Mouse (Mus musculus): ENCODE measurements at regions not wholly inside any gene's neighbourhood (a gene's known extent, or its start where the extent isn't known, plus 50 kb on each side); places are given as distances from the start of the nearest gene placed in this dataset.

DNA sequence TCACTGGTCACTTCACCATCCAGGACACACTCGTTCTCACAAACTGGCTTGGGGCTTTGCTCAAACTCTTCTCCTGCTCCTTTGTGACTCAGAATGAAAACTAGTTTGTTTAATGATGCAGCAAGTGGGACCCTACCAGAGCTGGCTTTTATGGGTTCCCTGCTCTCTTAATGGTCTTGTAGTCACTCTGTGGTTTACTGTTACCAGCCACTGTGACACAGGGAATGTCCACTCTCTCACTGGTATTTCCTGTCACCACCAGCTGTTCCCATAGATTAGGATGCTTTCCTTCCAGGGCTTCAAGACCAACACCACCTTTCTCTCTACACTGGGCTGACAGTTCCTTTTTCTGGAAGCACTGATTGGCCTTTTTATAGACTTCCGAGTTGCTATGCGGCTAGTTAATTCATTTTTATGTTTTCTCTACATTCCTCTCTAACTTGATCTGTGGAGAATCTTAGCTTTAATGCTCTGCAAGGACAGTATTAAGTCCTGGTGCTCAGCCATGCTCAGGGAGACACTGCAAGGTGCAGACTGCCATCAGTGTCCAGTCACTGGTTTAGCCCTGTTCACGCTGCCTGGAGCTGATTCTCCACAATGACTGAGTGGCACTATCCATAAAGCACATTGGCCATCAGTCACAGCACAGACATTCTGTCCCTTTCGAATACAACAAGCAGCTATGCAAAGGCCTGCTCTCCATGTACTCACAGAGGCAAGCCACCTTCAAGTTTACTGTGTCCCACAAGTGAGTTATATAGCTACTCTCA lies 149.2 kb upstream of the Klf14 start:
- Histone ChIP-seq H3K4me2 (ENCODE audit: low read length) (no peak overlapping the region), H3K9ac (ENCODE audit: low read length) (no peak overlapping the region), H3K27me3 (ENCODE audit: control insufficient read depth, insufficient read depth, low read length) (no peaks in the 10 kb centered on the region), H3K9me3 (ENCODE audit: control insufficient read depth, low read length) (peaks cover 9% of the 10 kb centered on the region), H3K36me3 (ENCODE audit: control insufficient read depth, insufficient read depth, low read length) (no peaks in the 10 kb centered on the region), H3K27ac (replicated peaks in 1 of 2; ENCODE audit: control insufficient read depth in 1 of 2, insufficient read depth in 1 of 2, low read depth in 2 of 2, low read length in 2 of 2) (0 out of 4 replicates have a peak overlapping the region, but pooled peaks of 1 of the 2 experiments have one; percentile 5), H3K4me1 (ENCODE audit: control insufficient read depth in 2 of 2, insufficient read depth in 2 of 2, low read length in 2 of 2) (peaks cover 15 to 28% of the 10 kb centered on the region in 2 experiments), H3K4me3 (ENCODE audit: control insufficient read depth in 1 of 2, insufficient read depth in 1 of 2, low read depth in 1 of 2, low read length in 2 of 2) (no peak overlapping the region)
- ATAC-seq (ENCODE audit: insufficient number of reproducible peaks, insufficient read depth, low FRiP score, low read depth): no peak
- 45% methylated on average over 5 of the region's 5 CpGs for WGBS

DNA sequence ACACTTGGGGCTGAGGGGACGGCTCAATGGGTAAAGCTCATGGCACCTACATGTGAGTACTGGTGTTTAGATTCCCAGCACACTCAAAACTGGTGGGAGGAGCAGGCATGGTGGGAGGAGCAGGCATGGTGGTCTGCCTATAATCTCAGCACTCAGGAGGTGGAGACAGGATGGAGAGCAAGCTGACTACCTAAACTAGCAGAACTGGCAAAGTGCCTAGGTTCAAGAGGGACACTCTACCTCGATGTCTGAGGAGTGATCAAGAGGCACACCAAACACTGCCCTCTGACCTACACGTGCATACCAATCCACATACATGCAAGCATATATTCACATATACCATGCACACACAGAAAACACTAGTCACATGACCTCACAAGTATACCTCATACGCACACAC lies 150.7 kb upstream of the Klf14 start:
- WGBS: 73% methylated on average over 4 of the region's 4 CpGs

DNA sequence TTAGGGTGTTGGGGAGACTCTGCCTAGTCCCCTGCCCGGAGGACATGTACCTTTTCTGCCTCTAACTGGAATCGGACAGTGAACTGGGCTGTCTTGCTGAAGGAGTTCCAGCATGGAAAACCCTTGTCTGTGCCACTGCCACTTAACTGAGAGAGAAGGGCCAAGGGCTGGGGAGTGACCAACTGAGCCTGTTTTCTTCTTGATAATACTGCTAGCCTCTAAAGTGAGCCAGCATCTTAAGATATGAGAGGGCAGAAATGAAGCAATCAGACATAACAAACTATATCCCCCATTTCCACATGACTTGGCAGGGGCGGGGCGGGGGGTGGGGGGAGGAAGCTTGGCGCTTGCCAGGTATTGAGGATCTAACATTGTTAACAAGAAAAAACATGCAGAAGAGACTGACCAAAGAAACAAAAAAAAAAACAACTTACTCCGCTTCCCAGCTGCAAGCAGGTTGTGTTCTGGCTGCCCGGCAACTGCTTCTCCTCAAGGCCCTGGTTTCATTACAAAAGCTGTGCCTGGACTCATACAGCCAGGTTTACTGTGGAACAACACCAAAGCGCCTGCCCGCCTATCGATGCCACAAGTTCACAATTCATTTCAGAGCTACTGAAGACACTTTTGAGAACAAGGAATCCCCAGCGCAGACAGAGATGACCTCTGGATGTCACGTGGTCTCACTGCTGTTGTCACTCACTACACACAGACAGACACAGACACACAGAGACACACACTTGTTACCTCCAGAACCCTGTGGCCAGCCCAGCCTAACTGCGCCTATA lies 153.6 kb upstream of the Klf14 start:
- Histone ChIP-seq H3K36me3 (ENCODE audit: control insufficient read depth, insufficient read depth, low read length) (no peaks in the 10 kb centered on the region), H3K27ac (replicated peaks in 1 of 2; ENCODE audit: control insufficient read depth in 1 of 2, insufficient read depth in 1 of 2, low read depth in 2 of 2, low read length in 2 of 2) (peak overlapping the region in 1 of 2 experiments; percentile 49; a peak in 2 of 4 replicates), H3K27me3 (ENCODE audit: control insufficient read depth, insufficient read depth, low read length) (no peaks in the 10 kb centered on the region), H3K4me3 (ENCODE audit: control insufficient read depth in 1 of 2, insufficient read depth in 1 of 2, low read depth in 1 of 2, low read length in 2 of 2) (no peak overlapping the region), H3K4me2 (ENCODE audit: low read length) (no peak overlapping the region), H3K4me1 (ENCODE audit: control insufficient read depth in 2 of 2, insufficient read depth in 2 of 2, low read length in 2 of 2) (peaks cover 28 to 51% of the 10 kb centered on the region in 2 experiments), H3K9me3 (ENCODE audit: control insufficient read depth, low read length) (peaks cover 9% of the 10 kb centered on the region), H3K9ac (ENCODE audit: low read length) (no peak overlapping the region)
- WGBS: 69% methylated on average over 13 of the region's 13 CpGs
- no peak for ATAC-seq (ENCODE audit: insufficient number of reproducible peaks, insufficient read depth, low FRiP score, low read depth)

More for the DNA sequence above, 150.7 kb upstream of the Klf14 start:
- no peak overlapping the region for H3K4me3 ChIP-seq (ENCODE audit: control insufficient read depth in 1 of 2, insufficient read depth in 1 of 2, low read depth in 1 of 2, low read length in 2 of 2)
- H3K27me3 ChIP-seq (ENCODE audit: control insufficient read depth, insufficient read depth, low read length): no peaks in the 10 kb centered on the region
- no peak overlapping the region for H3K4me2 ChIP-seq (ENCODE audit: low read length)
- no peak overlapping the region for H3K9ac ChIP-seq (ENCODE audit: low read length)
- no peak for ATAC-seq (ENCODE audit: insufficient number of reproducible peaks, insufficient read depth, low FRiP score, low read depth)
- H3K36me3 ChIP-seq (ENCODE audit: control insufficient read depth, insufficient read depth, low read length): no peaks in the 10 kb centered on the region
- H3K4me1 ChIP-seq (ENCODE audit: control insufficient read depth in 2 of 2, insufficient read depth in 2 of 2, low read length in 2 of 2): peaks cover 23 to 39% of the 10 kb centered on the region in 2 experiments
- peaks cover 9% of the 10 kb centered on the region for H3K9me3 ChIP-seq (ENCODE audit: control insufficient read depth, low read length)
- no peak overlapping the region for H3K27ac ChIP-seq (replicated peaks in 1 of 2; ENCODE audit: control insufficient read depth in 1 of 2, insufficient read depth in 1 of 2, low read depth in 2 of 2, low read length in 2 of 2)

DNA sequence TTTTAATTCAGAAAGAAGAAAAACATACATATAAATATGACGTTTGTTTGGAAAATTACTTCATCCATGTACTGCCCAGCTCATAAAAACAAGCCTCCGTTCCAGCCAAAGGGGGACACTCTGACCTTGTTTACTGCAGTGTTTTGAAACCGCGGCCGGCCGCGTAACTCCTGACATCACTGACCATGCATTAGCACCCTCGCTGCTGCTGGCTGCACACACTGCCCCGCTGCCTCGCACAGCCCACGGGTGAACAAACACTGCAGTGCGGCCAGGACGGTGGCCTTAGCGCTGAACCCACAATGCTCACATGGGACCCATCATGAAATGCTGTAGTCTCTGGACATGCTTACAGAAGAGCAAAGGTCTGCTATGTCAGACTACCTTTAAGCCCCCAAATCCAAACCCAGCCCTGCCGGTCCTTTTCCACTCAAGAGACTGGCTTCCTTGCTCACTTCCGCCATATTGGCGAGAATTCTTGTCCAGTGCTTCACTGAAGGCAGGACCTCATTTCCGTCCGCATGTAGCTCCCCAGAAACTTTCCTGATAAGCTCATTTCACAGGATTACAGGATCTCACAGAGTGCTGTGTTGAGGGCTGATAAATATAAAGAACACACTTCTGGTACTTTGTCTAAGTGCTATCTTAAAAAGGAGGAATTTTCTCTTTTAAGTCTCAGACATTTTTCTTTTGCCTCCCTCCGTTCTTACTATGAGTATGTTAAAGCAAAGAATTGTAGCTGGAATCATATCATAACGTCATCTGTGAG lies 154.9 kb upstream of the Klf14 start:
- Histone ChIP-seq H3K4me3 (ENCODE audit: control insufficient read depth in 1 of 2, insufficient read depth in 1 of 2, low read depth in 1 of 2, low read length in 2 of 2) (no peak overlapping the region), H3K9me3 (ENCODE audit: control insufficient read depth, low read length) (peaks cover 9% of the 10 kb centered on the region), H3K27me3 (ENCODE audit: control insufficient read depth, insufficient read depth, low read length) (no peaks in the 10 kb centered on the region), H3K9ac (ENCODE audit: low read length) (no peak overlapping the region), H3K27ac (replicated peaks in 1 of 2; ENCODE audit: control insufficient read depth in 1 of 2, insufficient read depth in 1 of 2, low read depth in 2 of 2, low read length in 2 of 2) (peak overlapping the region; percentile 43 to 68; a peak in 3 of 4 replicates), H3K4me2 (ENCODE audit: low read length) (peak overlapping the region; percentile 44), H3K36me3 (ENCODE audit: control insufficient read depth, insufficient read depth, low read length) (no peaks in the 10 kb centered on the region), H3K4me1 (ENCODE audit: control insufficient read depth in 2 of 2, insufficient read depth in 2 of 2, low read length in 2 of 2) (peaks cover 23 to 43% of the 10 kb centered on the region in 2 experiments)
- WGBS: 73% methylated on average over 21 of the region's 21 CpGs
- ATAC-seq (ENCODE audit: insufficient number of reproducible peaks, insufficient read depth, low FRiP score, low read depth): no peak

DNA sequence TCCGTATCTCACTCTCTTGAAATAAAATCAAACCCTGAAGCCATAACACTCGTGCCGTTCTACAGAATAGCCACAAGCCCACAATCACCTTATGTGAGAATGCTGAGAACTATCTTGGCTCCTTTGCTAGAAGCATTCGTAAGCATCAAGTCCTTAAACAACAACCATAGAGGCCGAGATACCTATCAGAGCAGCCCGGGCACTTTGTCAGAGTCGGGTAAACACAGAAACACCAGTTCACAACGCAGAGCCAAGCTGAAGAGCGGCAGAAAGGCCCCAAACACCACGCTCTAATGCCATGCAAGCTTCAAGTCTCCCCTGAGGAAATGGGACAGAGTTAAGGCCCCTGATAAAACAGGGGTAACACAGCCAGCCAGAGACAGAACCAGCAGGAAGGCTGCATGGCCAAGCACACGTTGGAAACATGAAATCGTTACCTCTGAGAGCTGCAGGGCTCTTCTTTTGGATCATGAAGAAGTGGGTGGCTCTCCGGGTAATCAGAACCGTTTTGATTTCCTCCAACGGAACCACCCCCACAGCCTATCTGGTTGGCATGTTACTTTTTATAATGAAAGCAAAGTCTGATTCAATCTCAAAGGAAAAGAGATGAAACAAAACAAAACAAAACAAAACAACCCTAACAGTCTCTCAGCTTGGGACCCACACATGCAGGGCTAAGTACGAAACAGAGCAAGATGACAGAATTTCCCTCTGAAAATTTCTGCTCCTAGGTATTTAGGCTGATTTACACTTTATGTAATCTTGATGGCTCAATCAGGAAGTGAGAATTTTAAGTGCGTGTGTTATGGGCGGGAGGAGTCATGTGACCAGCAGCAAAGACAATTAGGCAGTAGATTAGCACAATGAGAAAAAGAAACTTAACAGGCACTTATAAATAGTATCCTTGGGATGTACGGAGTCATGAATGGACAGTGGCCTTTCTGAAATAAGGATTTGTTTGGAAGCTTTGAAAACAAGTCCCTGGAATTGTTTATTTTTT lies 155.8 kb upstream of the Klf14 start:
- Histone ChIP-seq H3K36me3 (ENCODE audit: control insufficient read depth, insufficient read depth, low read length) (no peaks in the 10 kb centered on the region), H3K4me3 (ENCODE audit: control insufficient read depth in 1 of 2, insufficient read depth in 1 of 2, low read depth in 1 of 2, low read length in 2 of 2) (no peak overlapping the region), H3K4me1 (ENCODE audit: control insufficient read depth in 2 of 2, insufficient read depth in 2 of 2, low read length in 2 of 2) (peaks cover 23 to 43% of the 10 kb centered on the region in 2 experiments), H3K27me3 (ENCODE audit: control insufficient read depth, insufficient read depth, low read length) (no peaks in the 10 kb centered on the region), H3K9ac (ENCODE audit: low read length) (peak overlapping the region; percentile 6; the same call in 1 of the 2 replicates), H3K4me2 (ENCODE audit: low read length) (peak overlapping the region; percentile 44), H3K9me3 (ENCODE audit: control insufficient read depth, low read length) (peaks cover under 1% of the 10 kb centered on the region), H3K27ac (replicated peaks in 1 of 2; ENCODE audit: control insufficient read depth in 1 of 2, insufficient read depth in 1 of 2, low read depth in 2 of 2, low read length in 2 of 2) (peak overlapping the region; percentile 43 to 68)
- ATAC-seq (ENCODE audit: insufficient number of reproducible peaks, insufficient read depth, low FRiP score, low read depth): no peak
- 32% methylated on average over 19 of the region's 19 CpGs for WGBS

DNA sequence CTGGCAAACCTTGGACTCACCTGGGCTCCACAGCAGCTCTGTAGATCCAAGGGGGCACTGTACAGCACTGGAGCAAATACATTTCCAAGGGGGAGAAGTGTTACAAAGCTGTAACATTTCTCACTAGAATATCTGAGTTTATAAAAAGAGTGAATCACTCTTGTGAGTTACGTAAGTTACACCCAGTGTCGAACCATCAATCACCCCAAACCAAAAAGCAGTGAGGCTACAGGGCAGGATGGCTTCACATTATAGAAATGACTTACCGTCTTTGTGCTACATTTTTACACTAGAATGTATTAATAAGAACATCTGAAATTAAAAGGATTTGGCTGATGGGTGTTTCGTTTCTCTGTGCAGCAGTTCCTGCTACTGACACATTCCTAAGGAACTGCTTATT lies 156.7 kb upstream of the Klf14 start:
- no peaks in the 10 kb centered on the region for H3K36me3 ChIP-seq (ENCODE audit: control insufficient read depth, insufficient read depth, low read length)
- H3K27me3 ChIP-seq (ENCODE audit: control insufficient read depth, insufficient read depth, low read length): no peaks in the 10 kb centered on the region
- 75% methylated on average over 4 of the region's 4 CpGs for WGBS
- no peaks in the 10 kb centered on the region for H3K9me3 ChIP-seq (ENCODE audit: control insufficient read depth, low read length)
- peaks cover 23 to 43% of the 10 kb centered on the region in 2 experiments for H3K4me1 ChIP-seq (ENCODE audit: control insufficient read depth in 2 of 2, insufficient read depth in 2 of 2, low read length in 2 of 2)
- ATAC-seq (ENCODE audit: insufficient number of reproducible peaks, insufficient read depth, low FRiP score, low read depth): no peak
- H3K4me2 ChIP-seq (ENCODE audit: low read length): peak overlapping the region; percentile 41
- H3K27ac ChIP-seq (replicated peaks in 1 of 2; ENCODE audit: control insufficient read depth in 1 of 2, insufficient read depth in 1 of 2, low read depth in 2 of 2, low read length in 2 of 2): no peak overlapping the region
- H3K4me3 ChIP-seq (ENCODE audit: control insufficient read depth in 1 of 2, insufficient read depth in 1 of 2, low read depth in 1 of 2, low read length in 2 of 2): no peak overlapping the region
- H3K9ac ChIP-seq (ENCODE audit: low read length): 0 out of 2 replicates have a peak overlapping the region, but pooled peaks have one; percentile 10
